Mouse (Mus musculus) liver, embryonic 16.5 days (tissue): Measurements from ENCODE around the gene Hmgcl. TPM values are rescaled to one million over a fixed set of nuclear protein-coding genes. Genes with fewer than 3 reads are reported as not detected.
"Not testable (repeated sequence)": the region's sequence is repeated elsewhere in the genome, so short reads cannot be mapped to it uniquely, and the experiment has no call there.

Experiments
- ATAC-seq: fragments of 200-750 bp; cut with Nextera tagmentation; 2 replicates; pipeline ENCODE4 v1.8.0; 2017; ENCODE audit warnings: low read depth, mild to moderate bottlenecking, moderate number of reproducible peaks, moderate library complexity
- H3K27ac ChIP-seq: fragments of 300-500 bp; sonication (generic); 2 replicates; pipeline ENCODE4 v1.5.1; 2014; ENCODE audit warnings: mild to moderate bottlenecking, low read length
- H3K27me3 ChIP-seq: fragments of 300-500 bp; sonication (generic); 2 replicates; pipeline ENCODE4 v1.6.1; 2014; ENCODE audit warnings: low read depth, low read length, mixed read lengths; ENCODE audit not compliant: control insufficient read depth, insufficient read depth
- H3K36me3 ChIP-seq: fragments of 300-500 bp; sonication (generic); 2 replicates; pipeline ENCODE4 v1.6.1; 2014; ENCODE audit warnings: mild to moderate bottlenecking; ENCODE audit not compliant: control insufficient read depth, insufficient read depth
- H3K4me1 ChIP-seq: fragments of 300-500 bp; sonication (generic); 2 replicates; pipeline ENCODE4 v1.6.1; 2014; ENCODE audit warnings: low read depth, low read length, mixed read lengths; ENCODE audit not compliant: control insufficient read depth
- H3K4me2 ChIP-seq: fragments of 300-500 bp; sonication (generic); 2 replicates; pipeline ENCODE4 v1.6.1; 2014; ENCODE audit warnings: low read depth, low read length, mixed read lengths
- H3K4me3 ChIP-seq: fragments of 300-500 bp; sonication (generic); 2 replicates; pipeline ENCODE4 v1.5.1; 2014; ENCODE audit warnings: low read depth, mild to moderate bottlenecking, low read length
- H3K9ac ChIP-seq: fragments of 300-500 bp; sonication (generic); 2 replicates; pipeline ENCODE4 v1.6.1; 2014; ENCODE audit warnings: low read depth, low read length
- H3K9me3 ChIP-seq: fragments of 300-500 bp; sonication (generic); replicated peaks from 2 replicates; pipeline ENCODE4 v1.6.1; 2016; ENCODE audit warnings: low read length; ENCODE audit not compliant: control insufficient read depth
- WGBS: fragments of 180-500 bp; shearing (Covaris S2); extraction: QIAGEN DNeasy Blood & Tissue Kit; methylation state at CpG from one replicate; pipeline ENCODE4 v1.1.7; 2014; ENCODE audit not compliant: insufficient replicate concordance; 5-methylcytosine and 5-hydroxymethylcytosine counted together
- polyA plus RNA-seq: library from polyadenylated mRNA; unstranded; fragments of >200 nt; fragmentation: Nextera tagmentation; extraction: Ambion mirVana; gene quantifications from 2 replicates; pipeline ENCODE4 v1.2.1, GENCODE M21; 2015

Gene Hmgcl
- polyA plus RNA-seq, 1 experiment from 2014 or later, result 107 TPM

GRCm38 (mm10) chr4:135968271-135968869 lies 22.1 kb downstream of the Hmgcl start:
- Histone ChIP-seq H3K27ac (no peak overlapping the region), H3K4me2 (no peak overlapping the region), H3K9ac (no peak overlapping the region), H3K4me1 (peaks cover 29% of the 10 kb centered on the region), H3K4me3 (no peak overlapping the region), H3K27me3 (no peaks in the 10 kb centered on the region), H3K9me3 (no peaks in the 10 kb centered on the region), H3K36me3 (peaks cover 28% of the 10 kb centered on the region)
- ATAC-seq, result no peak
- WGBS, result 72% methylated on average over 19 of the region's 19 CpGs

DNA sequence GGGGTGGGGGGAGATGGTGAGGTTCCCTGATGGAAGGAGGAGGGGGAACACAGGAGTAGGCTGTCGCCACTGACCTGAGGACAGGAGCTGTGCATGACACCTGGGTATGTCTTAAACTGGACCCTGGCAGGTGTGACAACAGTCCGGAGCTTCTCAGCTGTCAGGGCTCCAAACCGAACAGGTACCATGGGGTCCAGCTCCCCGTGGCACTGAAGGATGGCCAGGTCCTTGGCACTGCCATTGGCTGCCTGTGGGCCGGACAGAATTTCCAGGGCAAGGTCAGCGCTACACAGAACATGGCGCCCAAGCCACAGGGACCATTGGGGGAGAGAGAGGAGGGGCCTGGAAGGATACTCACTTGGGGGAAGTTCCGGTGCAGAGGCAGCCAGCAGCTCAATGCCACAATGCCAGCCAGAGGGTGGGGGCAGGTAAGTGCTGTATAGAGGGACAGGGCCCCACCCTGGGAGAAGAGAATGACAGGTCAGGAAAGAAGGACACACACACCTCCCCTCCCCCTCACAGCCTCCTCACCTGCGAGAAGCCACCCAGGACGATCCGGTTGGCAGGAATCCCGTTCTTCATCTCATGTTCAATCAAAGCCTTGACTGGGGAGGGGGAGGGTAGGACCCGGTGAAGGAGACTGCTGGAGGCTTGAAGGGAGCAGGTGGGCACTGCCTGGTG lies 23.0 kb downstream of the Hmgcl start:
- H3K4me1 ChIP-seq, result peaks cover 32% of the 10 kb centered on the region
- no peak for ATAC-seq
- WGBS, result 87% methylated on average over 13 of the region's 13 CpGs
- H3K4me2 ChIP-seq, result no peak overlapping the region
- no peak overlapping the region for H3K9ac ChIP-seq
- H3K27ac ChIP-seq, result no peak overlapping the region
- no peaks in the 10 kb centered on the region for H3K27me3 ChIP-seq
- H3K4me3 ChIP-seq, result no peak overlapping the region
- peaks cover 28% of the 10 kb centered on the region for H3K36me3 ChIP-seq
- H3K9me3 ChIP-seq, result no peaks in the 10 kb centered on the region

GRCm38 (mm10) chr4:135970585-135970984 lies 24.3 kb downstream of the Hmgcl start:
- Histone ChIP-seq H3K4me3 (no peak overlapping the region), H3K27me3 (no peaks in the 10 kb centered on the region), H3K36me3 (peaks cover 39% of the 10 kb centered on the region), H3K9ac (no peak overlapping the region), H3K27ac (no peak overlapping the region), H3K4me1 (peaks cover 25% of the 10 kb centered on the region), H3K4me2 (no peak overlapping the region), H3K9me3 (no peaks in the 10 kb centered on the region)
- no peak for ATAC-seq
- 75% methylated on average over 11 of the region's 11 CpGs for WGBS

GRCm38 (mm10) chr4:135971805-135972555 lies 25.7 kb downstream of the Hmgcl start:
- WGBS, result 1% methylated on average over 34 of the region's 35 CpGs
- H3K9me3 ChIP-seq, result no peaks in the 10 kb centered on the region
- H3K4me1 ChIP-seq, result peaks cover 25% of the 10 kb centered on the region
- H3K4me2 ChIP-seq, result peak overlapping the region; percentile 93
- 0 out of 2 replicates have a peak, but pooled peaks have one; percentile 12 for ATAC-seq
- peaks cover 50% of the 10 kb centered on the region for H3K36me3 ChIP-seq
- H3K4me3 ChIP-seq, result peak overlapping the region; percentile 94
- H3K9ac ChIP-seq, result peak overlapping the region; percentile 97
- H3K27ac ChIP-seq, result peak overlapping the region; percentile 73
- no peaks in the 10 kb centered on the region for H3K27me3 ChIP-seq

DNA sequence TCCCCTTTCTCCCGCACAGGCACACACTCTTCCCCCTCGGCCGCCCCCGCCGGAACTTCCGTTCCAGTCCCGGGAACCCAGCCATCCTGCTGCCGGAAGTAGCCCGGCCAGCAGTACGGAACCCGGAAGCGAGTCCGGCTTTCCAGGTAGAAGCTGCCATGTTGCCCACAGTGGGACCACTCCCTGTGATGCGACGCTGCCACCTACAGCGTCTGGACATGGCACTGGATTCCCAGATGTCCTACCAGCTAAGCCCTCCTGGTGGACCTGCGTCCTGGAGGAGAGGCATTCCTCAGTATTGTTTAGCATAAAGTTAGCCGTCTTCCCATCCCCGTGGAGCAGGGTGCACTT lies 26.3 kb downstream of the Hmgcl start, which contains the start of gene Lypla2:
TSS of gene Lypla2 (minus strand) at position 71 of the 351 bp plus-strand sequence.
- peak; percentile 73 for ATAC-seq
- Histone ChIP-seq H3K4me2 (peak within 1 kb of the TSS; percentile 93), H3K9me3 (no peaks in the 10 kb centered on the region), H3K27me3 (no peaks in the 10 kb centered on the region), H3K27ac (peak within 1 kb of the TSS; percentile 73), H3K36me3 (peaks cover 49% of the 10 kb centered on the region), H3K4me3 (peak within 1 kb of the TSS; percentile 94), H3K9ac (peak within 1 kb of the TSS; percentile 97), H3K4me1 (peaks cover 25% of the 10 kb centered on the region)
- WGBS, result 2% methylated on average over 19 of the region's 19 CpGs

- no peak for ATAC-seq
- no peaks in the 10 kb centered on the region for H3K9me3 ChIP-seq
- peak overlapping the region; percentile 94 for H3K4me3 ChIP-seq
- H3K4me1 ChIP-seq, result peaks cover 25% of the 10 kb centered on the region
- H3K4me2 ChIP-seq, result peak overlapping the region; percentile 93
- H3K9ac ChIP-seq, result peak overlapping the region; percentile 97
- no peaks in the 10 kb centered on the region for H3K27me3 ChIP-seq
- peaks cover 45% of the 10 kb centered on the region for H3K36me3 ChIP-seq
- WGBS, result 27% methylated on average over 13 of the region's 13 CpGs
- peak overlapping the region; percentile 73 for H3K27ac ChIP-seq
Observed at GRCm38 (mm10) chr4:135972911-135973811, 26.9 kb downstream of the Hmgcl start.

DNA sequence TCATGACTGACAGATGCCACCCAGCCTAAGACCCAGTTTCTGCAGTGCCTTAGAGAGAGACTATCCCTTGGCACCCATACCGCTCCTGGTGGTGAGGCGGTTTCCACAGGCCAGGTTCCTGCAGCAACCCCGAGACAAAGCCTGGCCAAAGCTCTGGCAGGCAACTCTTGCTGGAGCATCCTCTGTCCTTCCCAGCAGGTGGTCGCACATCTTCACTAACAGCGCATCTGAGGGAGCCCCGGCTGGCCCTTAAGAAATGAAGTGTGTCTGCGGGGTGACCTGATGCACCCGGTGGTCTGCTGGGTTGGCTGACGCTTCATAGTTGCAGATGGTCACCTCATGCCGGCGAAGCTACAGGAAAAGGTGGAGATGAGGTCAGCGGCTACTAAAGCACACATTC lies 29.9 kb downstream of the Hmgcl start:
- no peak for ATAC-seq
- 92% methylated on average over 12 of the region's 12 CpGs for WGBS
- Histone ChIP-seq H3K4me2 (no peak overlapping the region), H3K9ac (no peak overlapping the region), H3K9me3 (no peaks in the 10 kb centered on the region), H3K27me3 (no peaks in the 10 kb centered on the region), H3K36me3 (peaks cover 34% of the 10 kb centered on the region), H3K27ac (no peak overlapping the region), H3K4me1 (peaks cover 22% of the 10 kb centered on the region), H3K4me3 (no peak overlapping the region)

GRCm38 (mm10) chr4:135980223-135980622 lies 34.0 kb downstream of the Hmgcl start:
- H3K4me1 ChIP-seq, result peaks cover 14% of the 10 kb centered on the region
- not testable (repeated sequence) for H3K4me2 ChIP-seq, H3K9me3 ChIP-seq, H3K4me3 ChIP-seq, H3K27ac ChIP-seq, ATAC-seq, H3K9ac ChIP-seq, H3K27me3 ChIP-seq
- 81% methylated on average over 5 of the region's 5 CpGs for WGBS
- H3K36me3 ChIP-seq, result peaks cover 52% of the 10 kb centered on the region
